Comparison of ENCODE assay signal across 23 mouse cellular contexts in the genomic region with DNA sequence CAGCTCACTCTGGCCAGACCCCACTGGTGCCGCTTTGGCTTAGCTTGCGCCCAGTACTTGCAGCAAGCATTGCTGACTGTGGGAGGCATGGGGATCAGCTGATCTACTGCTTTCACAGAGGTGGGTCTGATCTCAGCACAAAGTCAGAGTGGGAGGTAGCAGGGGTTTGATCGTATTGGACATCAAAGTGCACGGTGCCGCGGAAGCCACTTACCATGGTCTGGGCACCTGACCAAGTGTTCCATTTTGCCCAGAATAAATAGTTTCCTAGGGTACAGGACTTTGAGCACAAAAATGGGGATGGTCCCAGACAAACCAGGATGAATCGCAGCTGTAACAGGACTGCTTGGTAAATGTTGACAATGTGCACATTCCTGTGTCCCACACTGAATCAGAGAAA. TPM values are rescaled to one million over a fixed set of nuclear protein-coding genes. Genes with fewer than 3 reads are reported as not detected.
DNase-seq lines count a peak whose midpoint lies in the region; ATAC-seq and TF ChIP-seq lines count a peak whose summit lies in the region.
"Had no signal": no experiment of that assay in that cellular context is flagged by ENCODE, and none has a peak within 500 bp of the region (broad histone marks: within the 10 kb centered on the region; RNA-seq: fewer than 3 reads in every experiment).

No protein-coding gene starts in this region.

- no peaks in the 10 kb centered on the region for H3K36me3 ChIP-seq in midbrain, embryonic 15.5 days (replicated peaks)
- peaks cover 11% of the 10 kb centered on the region for H3K36me3 ChIP-seq in midbrain, embryonic 10.5 days
- no peaks in the 10 kb centered on the region for H3K36me3 ChIP-seq in hindbrain, embryonic 16.5 days (ENCODE audit: control insufficient read depth, insufficient read depth, low read length)
- peaks cover 6% of the 10 kb centered on the region; the same call in 1 of the 2 replicates for H3K36me3 ChIP-seq in liver, postnatal 0 days (replicated peaks; ENCODE audit: insufficient read depth, low read length)
- H3K36me3 ChIP-seq: embryonic facial prominence, embryonic 10.5 days; forebrain, embryonic 12.5 days; liver, embryonic 13.5 days; midbrain, embryonic 13.5 days had no signal

- peak overlapping the region; percentile 58 for H3K27ac ChIP-seq in layer of hippocampus, adult 2 months
- no peak overlapping the region for H3K27ac ChIP-seq in midbrain, embryonic 15.5 days
- no peak overlapping the region for H3K27ac ChIP-seq in midbrain, embryonic 10.5 days (replicated peaks)
- no peak overlapping the region for H3K27ac ChIP-seq in hindbrain, embryonic 16.5 days (ENCODE audit: low read depth, low read length)
- H3K27ac ChIP-seq in liver, postnatal 0 days (ENCODE audit: low read depth): peak overlapping the region; percentile 29; the same call in 1 of the 2 replicates
- H3K27ac ChIP-seq: embryonic facial prominence, embryonic 10.5 days; forebrain, embryonic 12.5 days; liver, embryonic 13.5 days; midbrain, embryonic 13.5 days had no signal

- peak; percentile 42; the same call in 1 of the 2 replicates for ATAC-seq in midbrain, embryonic 15.5 days (replicated peaks)
- ATAC-seq in hindbrain, embryonic 16.5 days: peak; percentile 73
- ATAC-seq in liver, postnatal 0 days: peak; percentile 82
- ATAC-seq: intestine, embryonic 16.5 days; lung, postnatal 0 days; midbrain, embryonic 13.5 days had no signal

- WGBS in midbrain, embryonic 15.5 days: 75% methylated on average over 7 of the region's 7 CpGs
- 93% methylated on average over 7 of the region's 7 CpGs for WGBS in midbrain, embryonic 10.5 days
- WGBS in hindbrain, embryonic 16.5 days: 72% methylated on average over 7 of the region's 7 CpGs
- 69% methylated on average over 7 of the region's 7 CpGs for WGBS in liver, postnatal 0 days (ENCODE audit: insufficient replicate concordance)

- no peak overlapping the region for H3K4me3 ChIP-seq in layer of hippocampus, adult 2 months
- H3K4me3 ChIP-seq in midbrain, embryonic 15.5 days: no peak overlapping the region
- no peak overlapping the region for H3K4me3 ChIP-seq in midbrain, embryonic 10.5 days
- H3K4me3 ChIP-seq in hindbrain, embryonic 16.5 days (ENCODE audit: low read length): no peak overlapping the region
- no peak overlapping the region for H3K4me3 ChIP-seq in liver, postnatal 0 days (ENCODE audit: low read depth, low read length)
- H3K4me3 ChIP-seq: embryonic facial prominence, embryonic 10.5 days; forebrain, embryonic 12.5 days; liver, embryonic 13.5 days; midbrain, embryonic 13.5 days had no signal

- no peak overlapping the region for H3K4me2 ChIP-seq in midbrain, embryonic 15.5 days
- no peak overlapping the region for H3K4me2 ChIP-seq in hindbrain, embryonic 16.5 days (ENCODE audit: low read length)
- no peak overlapping the region for H3K4me2 ChIP-seq in liver, postnatal 0 days (ENCODE audit: low read depth, low read length)
- H3K4me2 ChIP-seq: forebrain, embryonic 12.5 days; liver, embryonic 13.5 days; midbrain, embryonic 13.5 days had no signal

- H3K4me1 ChIP-seq in midbrain, embryonic 15.5 days: no peaks in the 10 kb centered on the region; the same call in 1 of the 2 replicates
- peaks cover 6% of the 10 kb centered on the region for H3K4me1 ChIP-seq in midbrain, embryonic 10.5 days
- H3K4me1 ChIP-seq in hindbrain, embryonic 16.5 days (ENCODE audit: control insufficient read depth, insufficient read depth, low read depth, low read length): no peaks in the 10 kb centered on the region
- H3K4me1 ChIP-seq in liver, postnatal 0 days (ENCODE audit: insufficient read depth): peaks cover 5% of the 10 kb centered on the region

- no peak for DNase-seq in layer of hippocampus, adult 2 months (ENCODE audit: low spot score in 2 of 2)
- DNase-seq in layer of hippocampus, postnatal 25 days (ENCODE audit: extremely low spot score in 1 of 2, low spot score in 1 of 2): no peak
- no peak for DNase-seq in midbrain, embryonic 10.5 days (ENCODE audit: low spot score)
- DNase-seq in liver, postnatal 0 days: peak; percentile 46
- DNase-seq in thymus, postnatal 36 days: no peak
- DNase-seq: adrenal gland, adult 2 months; cerebellum, adult 8-10 months; gastrocnemius, postnatal 14 days; heart, adult 18-20 months; heart, postnatal 4 days; kidney, postnatal 36 days; layer of hippocampus, adult 9-11 months; left cerebral cortex, postnatal 4 days; liver, embryonic 13.5 days; right cerebral cortex, adult 18-20 months; spleen, adult 18-20 months had no signal

- TF ChIP-seq CTCF in layer of hippocampus, adult 2 months (conservative IDR thresholded peaks at IDR 0.05): no peak
- no peak for TF ChIP-seq CTCF in liver, postnatal 0 days (IDR thresholded peaks at IDR 0.05; ENCODE audit: low read depth)

- H3K27me3 ChIP-seq in midbrain, embryonic 15.5 days (replicated peaks): no peaks in the 10 kb centered on the region
- H3K27me3 ChIP-seq in midbrain, embryonic 10.5 days (ENCODE audit: low read depth, poor library complexity, severe bottlenecking): no peaks in the 10 kb centered on the region
- no peaks in the 10 kb centered on the region for H3K27me3 ChIP-seq in hindbrain, embryonic 16.5 days (replicated peaks; ENCODE audit: control insufficient read depth, insufficient read depth, low read length)
- H3K27me3 ChIP-seq in liver, postnatal 0 days (ENCODE audit: insufficient read depth, low read length): no peaks in the 10 kb centered on the region
- H3K27me3 ChIP-seq: forebrain, embryonic 12.5 days; liver, embryonic 13.5 days; midbrain, embryonic 13.5 days had no signal

- TF ChIP-seq EP300 in liver, postnatal 0 days (IDR thresholded peaks at IDR 0.05; ENCODE audit: low read depth): no peak

- no peaks in the 10 kb centered on the region for H3K9me3 ChIP-seq in midbrain, embryonic 15.5 days
- no peaks in the 10 kb centered on the region for H3K9me3 ChIP-seq in midbrain, embryonic 10.5 days (replicated peaks)
- H3K9me3 ChIP-seq in hindbrain, embryonic 16.5 days (ENCODE audit: control insufficient read depth, low read length): no peaks in the 10 kb centered on the region
- H3K9me3 ChIP-seq in liver, postnatal 0 days (ENCODE audit: low read length): no peaks in the 10 kb centered on the region
- H3K9me3 ChIP-seq: embryonic facial prominence, embryonic 10.5 days; forebrain, embryonic 12.5 days; liver, embryonic 13.5 days; midbrain, embryonic 13.5 days had no signal

- no peak overlapping the region for H3K9ac ChIP-seq in midbrain, embryonic 15.5 days
- H3K9ac ChIP-seq in hindbrain, embryonic 16.5 days (ENCODE audit: low read depth, low read length): no peak overlapping the region
- no peak overlapping the region for H3K9ac ChIP-seq in liver, postnatal 0 days (replicated peaks)
- H3K9ac ChIP-seq: forebrain, embryonic 12.5 days; liver, embryonic 13.5 days; midbrain, embryonic 13.5 days had no signal

RNA-seq across cellular contexts. Expression of a gene that starts 41.2 kb away (rescaled TPM):
- 10 to 100 TPM; 32.7 to 41.7 TPM for total RNA-seq in layer of hippocampus, adult 2 months (2021)
- total RNA-seq in layer of hippocampus, postnatal 25 days (2021): 10 to 100 TPM; 31.3 to 46.1 TPM
- 42.6 and 50.6 TPM in 2 replicates for polyA plus RNA-seq in midbrain, embryonic 15.5 days (2015; fragmentation: Nextera tagmentation; extraction: Ambion mirVana)
- 70.4 and 79.0 TPM in 2 replicates for polyA plus RNA-seq in midbrain, embryonic 10.5 days (2016; fragmentation: Nextera tagmentation; extraction: Ambion mirVana)
- polyA plus RNA-seq in hindbrain, embryonic 16.5 days (2015; fragmentation: Nextera tagmentation; extraction: Ambion mirVana): 47.3 and 49.9 TPM in 2 replicates
- polyA plus RNA-seq in liver, postnatal 0 days (2015; fragmentation: Nextera tagmentation; extraction: Ambion mirVana): 138 and 154 TPM in 2 replicates

Comparison
In these comparisons a context has a peak if more than half of its experiments do, and no peak if none do; other contexts are left out.
1. H3K27ac ChIP-seq: peak in layer of hippocampus, adult 2 months (single experiment) and liver, postnatal 0 days (single experiment); none in midbrain, embryonic 15.5 days (single experiment), midbrain, embryonic 10.5 days (single experiment) and hindbrain, embryonic 16.5 days (single experiment).
2. Peak in every context shown above with its lines, with median percentiles within 50 percentile points of each other: ATAC-seq.